Mouse (Mus musculus) T-helper 1 cell (primary cell): ENCODE results near the gene Irgq.

Experiments used
- in situ Hi-C: fragments of 300-600 bp; cut with MboI, MseI; formaldehyde crosslinking; loops from one replicate; pipeline ENCODE4 v1.15.1; 2025; ENCODE audit warnings: high pct_unique_total_duplicates

Gene Irgq

DNA sequence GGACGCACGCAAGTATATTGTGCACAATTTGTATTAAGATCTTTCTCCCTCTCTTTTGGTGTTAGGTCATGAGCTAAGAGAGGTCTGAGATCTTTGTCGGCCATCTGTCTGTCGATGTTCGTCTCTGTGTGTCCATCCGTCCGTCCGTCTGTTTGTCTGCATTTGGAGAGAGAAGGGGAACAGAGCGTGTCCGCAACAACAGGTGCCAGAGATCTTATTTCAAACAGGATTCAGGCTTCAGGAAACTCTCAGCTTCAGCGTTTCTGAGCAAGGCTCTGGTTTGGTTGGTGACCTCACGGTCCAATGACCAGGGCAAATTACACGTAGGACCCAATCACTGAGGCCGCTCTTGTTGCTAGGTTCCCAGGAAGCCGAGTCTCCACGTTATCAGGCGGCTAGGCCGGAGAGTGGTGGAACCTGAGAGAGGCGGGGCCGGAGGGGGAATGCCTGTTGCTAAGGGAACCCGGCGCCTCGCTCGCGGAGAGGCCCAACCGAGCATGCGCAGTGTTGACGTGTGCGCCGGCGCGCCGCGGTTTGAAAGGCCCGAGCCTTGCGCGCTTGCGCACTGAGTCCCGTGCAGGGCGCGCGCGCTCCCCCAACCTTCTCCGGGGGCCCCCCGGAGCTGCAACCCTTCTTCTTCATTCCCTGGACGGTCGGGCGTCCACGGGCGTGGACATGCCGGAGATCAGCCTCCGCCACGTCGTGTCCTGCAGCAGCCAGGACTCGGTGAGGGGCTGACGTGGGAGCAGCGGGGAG, 16.3 kb downstream of the Irgq start:
- in situ Hi-C loops = no loop called here

GRCm38 (mm10) chr7:24547534-24548036, 17.1 kb downstream of the Irgq start:
- in situ Hi-C loops = no loop called here

DNA sequence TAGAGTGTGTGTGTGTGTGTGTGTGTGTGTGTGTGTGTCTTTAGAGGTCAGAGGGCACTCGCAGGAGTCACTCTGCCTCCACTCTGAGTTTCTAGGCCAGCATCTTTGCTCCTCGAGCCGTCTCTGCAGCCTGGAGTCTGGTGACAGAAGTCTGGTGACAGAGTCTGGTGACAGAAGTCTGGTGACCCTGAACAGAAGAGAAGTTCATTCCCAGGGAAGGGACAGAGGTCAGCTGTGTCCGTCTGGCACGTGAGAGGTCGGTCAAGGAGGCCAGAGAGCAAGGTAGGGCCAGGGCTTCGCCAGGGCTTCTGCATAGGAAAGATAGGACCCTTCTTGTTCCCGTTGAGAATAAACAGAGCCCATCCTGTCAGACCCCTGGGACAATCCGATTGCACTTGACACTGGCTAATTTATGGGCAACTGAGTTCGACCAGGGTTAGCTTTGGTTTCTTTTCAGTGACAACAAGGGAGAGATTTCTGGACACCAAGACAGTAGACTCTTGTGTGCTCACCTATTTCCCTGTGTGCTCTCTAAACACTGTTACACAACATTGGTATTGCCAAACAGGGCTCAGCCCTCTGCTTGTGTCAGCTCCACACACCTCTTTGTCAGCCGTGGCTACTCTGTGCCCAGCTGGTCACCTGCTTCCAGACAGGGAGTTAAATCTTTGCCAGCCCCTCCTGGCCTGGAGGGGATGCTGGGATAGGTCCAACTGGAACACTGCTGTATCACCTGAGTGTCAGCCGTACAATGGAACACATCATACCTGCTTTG, 21.7 kb downstream of the Irgq start:
- in situ Hi-C loops = no loop called here

GRCm38 (mm10) chr7:24555786-24556185, 25.3 kb downstream of the Irgq start:
- in situ Hi-C loops = no loop called here

- in situ Hi-C loops = no loop called here
These were observed 31.0 kb downstream of the Irgq start for GRCm38 (mm10) chr7:24561450-24561849.

DNA sequence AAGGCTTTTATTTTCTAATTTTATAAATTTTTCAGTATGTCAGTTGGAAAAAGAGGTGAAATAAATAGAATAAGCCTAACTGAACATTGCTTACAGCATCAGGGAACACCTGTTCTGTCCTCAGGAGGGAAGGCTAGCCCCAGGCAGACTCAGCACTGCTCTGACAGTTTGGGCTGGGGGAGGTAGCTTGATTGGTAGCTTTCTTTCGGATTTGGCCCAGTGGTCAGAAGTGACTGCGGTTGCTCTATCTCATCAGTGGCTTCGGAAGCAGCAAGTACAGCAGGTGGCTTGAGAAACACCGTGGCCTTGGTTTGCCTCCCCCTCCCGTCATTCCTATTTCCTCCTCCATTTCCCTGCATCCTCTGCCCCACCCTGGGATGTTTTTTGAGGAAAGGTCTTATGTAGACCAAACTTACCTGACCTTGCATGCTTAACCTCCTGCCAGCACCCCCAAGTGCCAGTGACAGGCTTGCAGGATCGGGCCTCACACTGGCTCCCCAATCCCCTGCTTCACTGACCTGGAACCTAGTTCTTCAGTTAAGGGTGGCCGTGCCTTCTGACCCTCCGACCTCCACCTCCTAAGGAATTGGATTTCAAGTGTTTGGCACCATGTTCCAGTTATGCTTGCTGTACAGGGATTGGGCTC, 32.8 kb downstream of the Irgq start:
- in situ Hi-C loops = no loop called here

GRCm38 (mm10) chr7:24563837-24564206, 33.3 kb downstream of the Irgq start:
- in situ Hi-C loops = no loop called here

DNA sequence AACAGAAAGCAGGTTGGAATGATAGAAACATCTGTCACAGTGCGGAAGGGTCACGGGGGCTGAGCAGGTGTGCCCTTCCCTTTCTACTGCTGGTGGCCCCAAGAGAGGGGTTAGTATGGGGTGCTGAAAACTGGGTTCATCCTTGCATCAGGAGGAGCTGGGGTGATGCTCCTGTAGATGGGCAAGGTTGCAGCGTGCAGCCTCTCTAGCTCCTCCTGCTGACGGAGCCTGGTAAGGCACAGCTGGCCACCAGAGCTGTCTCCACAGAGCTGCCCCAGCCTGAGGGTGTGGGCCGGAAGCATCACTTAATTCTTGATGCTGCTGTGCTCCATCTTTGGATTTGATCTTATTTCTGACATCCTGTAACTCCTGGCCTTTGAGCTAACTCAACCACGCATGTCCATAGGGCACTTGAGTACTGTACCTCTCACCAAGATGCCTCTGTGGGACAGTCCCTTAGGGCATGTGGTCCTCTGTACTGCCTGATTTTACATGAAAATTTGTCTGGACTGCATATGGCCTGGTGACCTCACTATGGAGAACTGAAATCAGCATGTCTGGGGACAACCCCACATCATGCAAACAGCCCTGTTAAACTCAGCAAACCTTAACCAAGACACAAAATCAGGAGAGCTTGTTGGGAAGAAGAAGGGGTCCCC, 34.2 kb downstream of the Irgq start:
- in situ Hi-C loops = no loop called here

DNA sequence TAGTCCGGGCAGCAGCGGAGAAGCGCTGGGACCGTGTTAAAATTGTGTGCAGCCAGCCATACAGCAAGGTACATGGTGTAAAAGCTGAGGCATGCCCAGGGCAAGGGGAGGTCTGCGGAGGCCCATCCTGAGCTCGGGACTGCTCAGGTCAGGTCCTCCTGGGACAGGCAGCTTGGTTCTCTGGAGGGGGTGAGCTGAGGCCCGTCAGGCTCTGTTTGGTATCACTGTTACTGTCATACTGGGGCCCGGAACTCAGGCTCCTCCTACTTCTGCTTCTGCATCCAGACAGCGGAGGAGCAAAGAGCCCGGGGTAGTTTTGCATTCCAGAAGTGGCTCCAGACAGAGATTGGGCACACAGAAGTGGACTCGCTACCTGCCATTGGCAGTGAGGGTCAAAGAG, 35.1 kb downstream of the Irgq start:
- in situ Hi-C loops = no loop called here

- in situ Hi-C loops = no loop called here
These were observed 35.7 kb downstream of the Irgq start for GRCm38 (mm10) chr7:24566206-24566605.

DNA sequence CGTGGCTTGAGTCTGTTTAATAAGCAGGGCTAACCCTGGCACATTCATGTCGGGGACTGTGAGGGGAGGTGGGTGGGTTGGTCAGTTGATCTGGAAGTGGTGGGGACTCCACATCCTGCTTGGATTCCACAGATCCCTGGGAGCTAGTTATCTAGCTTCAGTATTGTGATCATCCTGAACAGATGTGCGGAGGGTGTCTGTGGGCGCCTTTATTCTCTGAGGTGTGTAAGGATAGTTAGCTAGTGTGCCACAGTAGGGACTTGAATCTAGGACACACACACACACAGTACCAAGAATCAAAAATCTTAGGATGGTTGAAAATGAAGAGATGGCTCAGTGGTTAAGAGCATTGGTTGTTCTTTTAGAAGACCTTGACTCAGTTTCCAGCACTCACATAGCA, 38.0 kb downstream of the Irgq start:
- in situ Hi-C loops = no loop called here

- in situ Hi-C loops = no loop called here
These were observed 40.6 kb downstream of the Irgq start for GRCm38 (mm10) chr7:24571071-24571470.

DNA sequence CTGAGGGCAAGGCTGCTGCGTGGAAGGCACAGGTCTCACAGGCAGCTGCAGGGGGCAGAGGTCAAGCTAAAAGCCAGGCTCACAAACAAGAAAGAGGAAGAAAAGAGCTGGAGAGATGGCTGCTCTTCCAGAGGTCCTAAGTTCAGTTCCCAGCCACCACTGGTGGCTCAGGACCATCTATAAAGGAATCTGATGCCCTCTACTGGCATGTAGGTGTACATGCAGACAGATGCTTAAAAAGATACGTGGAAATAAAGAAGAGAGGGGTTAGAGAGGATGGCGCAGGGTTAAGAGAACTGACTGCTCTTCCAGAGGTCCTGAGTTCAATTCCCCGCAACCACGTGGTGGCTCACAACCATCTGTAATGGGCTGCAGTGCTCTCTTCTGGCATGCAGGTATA, 42.0 kb downstream of the Irgq start:
- in situ Hi-C loops = no loop called here

DNA sequence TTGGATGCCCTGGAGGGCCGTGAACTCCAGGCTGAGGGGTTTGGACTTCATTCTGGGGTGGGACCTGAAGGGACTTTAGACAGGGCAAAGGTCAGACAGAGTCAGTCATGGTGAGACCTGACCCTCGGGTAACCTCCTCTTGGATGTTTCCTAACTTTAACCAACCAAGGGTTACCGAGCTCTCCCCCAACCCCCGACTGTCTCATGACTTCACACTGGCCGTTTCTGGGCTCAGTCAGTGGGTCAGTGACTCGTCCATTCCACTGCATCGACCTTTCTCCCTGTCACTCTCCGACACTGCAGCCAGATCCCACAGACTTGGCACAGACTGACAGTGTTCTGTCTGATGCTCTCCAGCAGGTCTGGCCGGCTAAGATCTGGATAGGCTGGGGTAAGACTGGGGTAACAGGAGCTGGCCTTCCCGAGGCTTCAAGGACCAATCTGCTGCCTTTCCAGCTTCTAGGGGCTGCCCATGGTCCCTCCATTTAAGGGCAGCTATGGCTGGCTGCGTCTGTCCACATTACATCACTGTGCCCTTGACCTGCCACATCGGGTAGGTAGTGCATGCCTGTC, 43.8 kb downstream of the Irgq start:
- in situ Hi-C loops = no loop called here

DNA sequence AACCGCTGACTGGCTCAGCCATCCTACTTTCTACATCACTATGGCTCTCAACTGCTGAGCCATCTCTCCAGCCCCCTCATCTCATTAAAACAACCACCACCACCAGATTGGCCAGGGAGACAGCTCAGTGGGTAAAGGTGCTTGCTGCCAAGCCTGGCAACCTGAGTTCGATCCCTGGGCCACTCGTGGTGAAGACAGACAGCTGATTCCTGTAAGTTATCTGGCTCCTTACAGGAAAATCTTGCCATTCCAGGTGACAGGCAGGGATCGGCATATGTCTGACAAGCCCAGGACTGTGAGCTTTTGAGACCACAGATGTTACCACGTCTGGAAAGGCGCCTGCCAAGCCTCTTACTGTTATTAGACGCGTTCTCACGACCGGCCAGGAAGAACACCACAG, 47.3 kb downstream of the Irgq start:
- in situ Hi-C loops = no loop called here

- in situ Hi-C loops = no loop called here
These were observed 54.4 kb downstream of the Irgq start for GRCm38 (mm10) chr7:24584876-24585275.

GRCm38 (mm10) chr7:24585995-24586394, 55.5 kb downstream of the Irgq start:
- in situ Hi-C loops = no loop called here

DNA sequence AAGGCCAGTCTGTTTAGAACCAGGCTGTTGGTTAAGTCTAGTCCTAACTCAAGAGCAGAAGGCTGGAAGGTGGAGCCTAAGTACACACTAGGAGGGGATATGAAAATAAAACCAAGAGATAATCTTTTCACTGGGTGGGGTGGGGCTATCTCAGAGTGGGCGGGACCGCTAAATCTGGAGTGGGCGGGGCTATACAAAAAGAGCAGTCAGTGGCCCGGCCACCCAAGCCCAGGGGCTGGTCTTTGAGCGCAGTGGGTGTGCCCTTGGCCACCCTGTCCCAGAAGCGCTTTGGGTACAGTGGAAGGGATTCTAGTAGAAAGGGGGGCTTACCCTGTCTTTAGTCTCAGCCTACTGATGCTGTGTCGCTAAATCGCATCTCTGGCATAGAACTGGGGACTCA, 56.3 kb downstream of the Irgq start:
- in situ Hi-C loops = no loop called here

DNA sequence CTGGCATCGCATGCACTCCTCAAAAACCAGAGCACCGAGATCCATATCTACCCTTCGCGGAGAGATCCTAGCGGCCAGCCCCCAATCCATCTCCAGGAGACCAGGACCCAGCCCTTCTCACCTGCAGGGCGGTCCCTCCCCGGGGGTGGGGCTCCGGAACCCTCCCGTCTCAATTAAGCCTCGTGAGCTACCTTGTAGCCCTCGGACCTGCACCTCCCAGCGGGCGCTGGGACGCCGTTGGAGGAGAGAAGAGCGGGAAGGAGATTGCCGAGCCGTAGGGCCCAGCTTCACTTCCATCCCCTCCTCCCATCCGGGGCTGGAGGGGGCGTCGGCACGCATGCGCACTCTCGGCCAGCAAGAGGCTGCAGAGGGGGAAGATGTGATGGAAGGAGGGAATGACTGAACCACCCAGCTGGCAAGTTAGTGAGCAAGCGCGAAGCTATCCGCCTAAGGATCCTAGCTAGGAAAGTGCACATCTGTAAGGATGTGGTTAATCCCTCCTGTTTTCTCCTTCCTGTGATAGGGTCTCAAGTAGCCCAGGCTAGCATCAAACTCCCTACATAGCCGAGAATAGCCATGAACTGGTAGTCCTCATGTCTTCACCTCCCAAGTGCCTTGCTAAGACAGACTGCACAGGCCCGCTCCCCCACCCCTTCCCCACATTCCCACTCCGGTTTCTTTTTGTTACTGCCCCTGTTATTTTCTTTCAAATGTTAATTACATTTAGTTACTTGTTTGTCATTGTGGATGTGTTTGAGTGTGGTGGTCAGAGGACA, 57.0 kb downstream of the Irgq start, which contains the start of the genes Ethe1 and Zfp575:
Gene Ethe1, plus strand, starts transcription at position 214 of the 776 bp plus-strand sequence.
Gene Zfp575, minus strand, starts transcription at position 312 of the 776 bp plus-strand sequence.
- in situ Hi-C loops = no loop called here
